Mouse (Mus musculus) retina, embryonic 14.5 days (tissue): ENCODE results near the gene Rnf26.

ENCODE experiments used
- DNase-seq: peaks from one replicate; pipeline ENCODE4 v3.0.0-alpha.2; 2015; ENCODE audit warnings: low spot score

Rnf26 gene

DNA sequence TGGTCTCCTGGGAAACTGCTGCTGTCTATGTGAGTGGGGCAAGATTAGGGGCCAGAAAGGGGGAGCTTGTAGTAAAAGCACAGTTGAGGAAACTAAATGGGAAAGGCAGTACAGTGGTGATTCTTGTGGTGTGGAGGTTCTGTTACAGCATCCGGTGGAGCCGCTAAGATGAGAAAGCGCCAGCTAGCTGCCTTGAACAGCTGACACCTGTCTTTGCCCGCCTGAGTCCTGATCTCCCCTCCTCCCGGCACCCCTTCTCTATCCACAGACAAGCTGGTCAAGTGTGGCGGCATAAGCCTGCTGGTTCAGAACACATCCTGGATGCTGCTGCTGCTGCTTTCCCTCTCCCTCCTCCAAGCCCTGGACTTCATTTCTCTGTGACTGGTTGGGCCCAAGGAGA is 66.2 kb downstream of the Rnf26 start:
- no peak for DNase-seq

DNA sequence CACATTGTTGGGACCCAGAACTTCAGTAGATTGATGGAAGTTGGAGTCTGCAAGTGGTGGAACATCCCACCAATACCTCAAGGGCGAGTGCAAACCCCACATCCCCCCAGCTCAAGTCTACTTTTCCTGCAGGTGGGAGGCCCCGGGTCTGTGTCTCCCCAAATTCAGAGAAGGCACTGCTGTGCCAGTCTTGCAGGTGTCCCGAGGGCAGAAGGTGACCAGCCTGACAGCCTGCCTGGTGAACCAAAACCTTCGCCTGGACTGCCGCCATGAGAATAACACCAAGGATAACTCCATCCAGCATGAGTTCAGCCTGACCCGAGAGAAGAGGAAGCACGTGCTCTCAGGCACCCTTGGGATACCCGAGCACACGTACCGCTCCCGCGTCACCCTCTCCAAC is 66.9 kb downstream of the Rnf26 start:
- no peak for DNase-seq

DNA sequence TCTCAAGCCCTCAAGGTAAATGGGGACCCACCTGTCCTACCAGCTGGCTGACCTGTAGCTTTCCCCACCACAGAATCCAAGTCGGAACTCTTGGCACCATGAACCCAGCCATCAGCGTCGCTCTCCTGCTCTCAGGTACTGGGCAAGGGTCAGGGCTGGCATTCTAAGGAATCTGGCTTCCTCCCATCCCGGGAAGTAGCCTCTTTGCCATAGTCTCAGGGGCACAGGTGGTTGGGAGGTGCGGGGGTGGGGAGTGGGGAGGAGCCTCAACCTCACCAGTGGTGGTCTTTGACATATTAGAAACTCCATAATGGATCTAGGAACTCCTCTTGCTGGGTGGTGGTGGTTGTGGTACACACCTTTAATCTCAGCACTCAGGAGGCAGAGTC is 67.4 kb downstream of the Rnf26 start:
- DNase-seq, result no peak
